Mouse (Mus musculus) megakaryocyte, embryonic 14.5 days (primary cell): ENCODE data around the gene Fez2.

ENCODE experiments used
- FLI1 ChIP-seq: IDR thresholded peaks from 2 replicates; pipeline ENCODE4 v1.6.1; 2012; ENCODE audit warnings: low read length, inconsistent platforms, mixed read lengths
- GATA1 ChIP-seq: IDR thresholded peaks from 3 replicates; pipeline ENCODE4 v1.6.1; 2012; ENCODE audit warnings: mixed read lengths, low read length, inconsistent platforms, borderline replicate concordance

GRCm38 (mm10) chr17:78444826-78445225 lies 26.9 kb upstream of the Fez2 start:
- TF ChIP-seq GATA1 (no peak), FLI1 (no peak)
